Mouse (Mus musculus) c-Kit-positive CD71-positive TER-119-negative erythroid progenitor cells, embryonic 14.5 days (primary cell): ENCODE data around the gene Slc28a3.

Source experiments
- DNase-seq: peaks from one replicate; pipeline ENCODE4 v3.0.0-alpha.2; 2013; ENCODE audit warnings: low read depth

The Slc28a3 gene

DNA sequence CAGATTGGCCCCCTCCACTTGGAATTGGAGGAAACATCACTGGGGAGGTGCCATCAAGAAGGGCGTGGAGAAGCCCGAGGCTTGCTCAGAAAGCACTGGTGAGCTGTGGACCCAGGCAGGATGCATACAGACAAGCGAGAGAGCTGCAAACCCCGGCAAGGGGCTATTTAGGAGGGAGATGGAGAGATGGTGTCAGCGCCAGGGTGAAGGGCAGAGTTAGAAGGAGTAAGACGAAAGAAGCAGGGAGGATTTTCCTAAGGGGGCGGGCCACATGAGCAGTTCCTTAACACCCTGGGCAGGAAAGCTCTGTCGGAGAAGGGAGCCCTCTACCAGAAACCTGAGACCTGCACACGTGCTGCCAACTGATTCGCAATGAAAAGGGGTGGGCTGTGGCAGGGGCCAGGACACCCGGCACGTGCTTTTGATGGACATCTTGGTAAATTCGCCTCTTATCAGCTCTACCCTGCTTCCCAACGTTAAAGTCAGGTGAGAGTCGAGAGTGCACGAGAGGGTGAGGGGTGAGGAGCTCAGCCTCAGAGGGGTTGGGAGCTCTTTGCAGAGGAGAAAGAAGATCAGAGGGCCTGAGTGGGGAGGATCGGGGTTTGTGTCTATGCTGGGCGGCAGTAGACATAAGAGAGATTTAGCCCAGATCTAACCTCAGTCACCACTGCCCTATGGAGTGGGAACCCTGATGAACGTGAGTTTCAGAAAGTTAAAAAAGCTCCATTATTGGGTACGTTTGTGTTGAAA lies 87.5 kb downstream of the Slc28a3 start:
- no peak for DNase-seq

DNA sequence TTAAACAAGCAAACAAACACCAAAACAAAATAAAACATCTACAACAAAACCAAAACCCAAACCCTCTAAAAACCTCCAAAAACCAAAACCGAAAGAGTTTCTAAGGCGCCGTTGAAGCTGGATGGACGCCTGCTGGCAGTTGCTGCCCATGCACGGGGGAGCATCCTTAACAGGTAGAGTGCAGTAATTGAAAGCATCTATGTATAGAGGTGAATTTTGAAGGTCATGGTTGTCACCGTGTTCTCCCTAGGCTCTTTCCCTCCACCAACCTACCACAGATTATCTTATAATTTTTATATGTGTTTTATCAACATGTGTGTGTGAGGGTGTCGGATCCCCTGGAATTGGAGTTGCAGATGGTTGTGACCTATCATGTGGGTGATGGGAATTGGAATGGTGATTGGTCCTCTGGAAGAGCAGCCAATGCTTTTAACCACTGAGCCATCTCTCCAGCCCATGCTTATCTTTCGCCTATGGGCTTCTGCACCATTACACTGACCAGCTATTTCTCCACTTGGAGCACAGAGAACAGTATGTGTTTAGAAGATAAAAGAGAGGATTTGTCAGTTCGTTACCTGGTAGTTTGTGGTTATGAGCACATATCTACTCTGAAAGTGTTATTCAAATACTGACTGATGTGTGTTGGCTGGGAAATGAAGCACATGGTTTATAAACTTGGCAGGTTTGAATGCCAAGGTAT lies 89.2 kb downstream of the Slc28a3 start:
- DNase-seq, result no peak

DNA sequence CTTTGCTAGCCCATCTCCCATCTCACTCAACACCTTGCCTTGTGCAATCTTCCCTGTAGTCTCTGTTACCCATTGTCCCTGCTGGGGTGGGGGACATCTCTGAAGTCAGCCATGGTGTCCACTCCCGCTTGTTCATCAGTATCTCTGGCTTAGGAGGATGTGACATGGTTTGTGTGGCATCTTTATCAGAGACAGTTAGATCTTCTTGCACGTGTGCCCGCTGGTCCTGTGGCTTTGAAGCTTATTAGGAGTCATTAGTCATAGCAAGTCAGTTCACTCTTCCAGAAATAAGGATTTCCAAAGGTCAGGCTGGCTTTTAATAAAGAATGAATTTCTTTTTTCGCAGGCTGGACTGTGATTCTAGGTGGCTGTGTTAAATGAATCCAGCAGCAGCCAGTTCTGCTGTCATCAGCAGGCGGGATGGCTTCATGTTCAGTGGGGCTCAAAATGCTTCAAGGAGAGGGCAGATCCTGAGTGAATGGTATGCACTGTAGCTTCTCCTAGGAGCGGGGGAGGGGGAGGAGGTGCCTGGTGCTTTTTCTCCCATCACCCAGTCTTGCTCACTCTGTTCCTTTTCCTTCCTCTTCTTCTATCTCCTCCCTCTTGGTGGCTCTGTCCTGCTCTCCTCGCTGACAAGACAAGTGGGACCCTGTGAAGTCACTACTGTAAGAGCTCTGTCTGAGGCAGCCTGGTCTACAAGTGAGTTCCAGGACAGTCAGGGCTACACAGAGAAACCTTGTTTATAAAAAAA lies 89.9 kb downstream of the Slc28a3 start:
- DNase-seq, result no peak

DNA sequence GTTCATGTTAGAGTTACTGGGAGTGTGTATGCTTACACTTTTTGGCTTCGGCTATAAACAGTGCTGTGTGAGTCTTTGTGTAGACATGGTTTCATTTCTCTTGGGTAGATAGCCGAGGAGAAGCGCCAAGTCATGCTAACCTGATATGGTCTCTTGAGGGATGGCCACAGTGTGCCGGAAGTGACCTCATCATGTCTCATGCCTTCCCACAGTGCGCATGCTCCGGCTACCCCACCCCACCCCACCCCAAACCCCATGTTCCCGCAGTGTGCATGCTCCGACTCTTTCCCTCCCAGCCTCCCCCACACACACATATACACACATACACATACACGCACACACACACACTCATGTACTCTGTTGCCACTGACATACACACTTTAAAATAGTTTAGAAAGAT lies 90.6 kb downstream of the Slc28a3 start:
- DNase-seq, result no peak

DNA sequence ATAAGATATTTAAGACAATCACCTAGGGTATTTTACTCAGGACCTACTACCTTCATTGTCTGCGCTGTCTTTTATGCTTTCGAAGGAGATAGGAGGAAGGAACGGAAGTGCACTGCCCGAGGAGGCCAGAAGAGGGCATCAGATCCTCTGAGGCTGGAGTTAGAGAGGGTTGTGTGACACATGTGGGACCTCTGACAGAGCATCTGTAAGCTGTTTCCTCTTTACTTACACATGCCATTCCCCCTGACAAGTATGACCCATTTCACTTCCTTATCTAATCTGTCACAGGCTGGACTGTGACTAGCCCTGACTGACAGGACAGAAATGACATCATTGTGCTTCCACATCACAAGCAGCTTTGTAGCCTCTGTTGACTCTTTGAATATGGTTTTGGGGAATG lies 94.4 kb downstream of the Slc28a3 start:
- no peak for DNase-seq

DNA sequence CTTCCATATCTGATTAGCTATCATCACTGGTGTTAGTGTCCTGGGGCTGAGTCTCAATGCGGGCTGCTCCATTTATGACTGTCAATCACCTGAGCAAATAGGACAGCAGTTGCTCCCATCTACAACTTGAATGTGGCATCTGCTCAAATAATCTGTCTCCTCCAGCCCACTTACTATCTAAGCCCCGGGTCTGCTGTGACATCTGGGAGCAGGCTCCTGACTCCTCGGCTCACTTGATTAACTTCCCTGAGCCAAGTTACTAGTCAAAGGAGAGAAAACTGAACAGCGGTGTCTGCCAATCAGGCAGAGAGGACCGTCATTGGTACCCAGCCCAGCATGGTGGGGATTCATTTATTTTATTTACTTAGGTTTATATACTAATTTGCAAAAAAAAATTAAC lies 95.0 kb downstream of the Slc28a3 start:
- no peak for DNase-seq

DNA sequence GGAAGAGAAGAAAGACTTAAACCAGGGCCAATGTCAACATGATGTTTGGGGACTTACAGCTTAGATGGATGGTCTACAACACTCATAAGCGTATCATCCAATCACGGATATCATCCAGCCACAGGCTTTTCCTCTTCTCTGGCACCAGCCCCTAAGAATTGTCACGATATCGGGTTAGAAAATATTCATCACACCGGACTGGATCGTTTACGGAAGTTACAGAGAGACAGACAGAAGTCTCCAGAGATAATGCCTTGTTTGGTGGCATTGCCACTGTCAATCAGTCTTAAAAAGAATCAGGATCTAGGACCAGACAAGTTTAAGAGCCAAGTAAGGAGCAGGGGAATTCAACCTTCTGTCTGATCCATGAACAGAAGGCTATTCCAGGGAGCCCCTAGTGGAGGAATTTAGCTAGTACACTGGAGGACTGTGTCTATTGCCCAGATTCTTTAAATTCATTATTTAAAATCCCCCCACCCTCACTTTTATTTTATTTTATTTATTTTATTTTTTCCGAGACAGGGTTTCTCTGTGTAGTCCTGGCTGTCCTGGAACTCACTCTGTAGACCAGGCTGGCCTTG lies 96.4 kb downstream of the Slc28a3 start:
- no peak for DNase-seq

DNA sequence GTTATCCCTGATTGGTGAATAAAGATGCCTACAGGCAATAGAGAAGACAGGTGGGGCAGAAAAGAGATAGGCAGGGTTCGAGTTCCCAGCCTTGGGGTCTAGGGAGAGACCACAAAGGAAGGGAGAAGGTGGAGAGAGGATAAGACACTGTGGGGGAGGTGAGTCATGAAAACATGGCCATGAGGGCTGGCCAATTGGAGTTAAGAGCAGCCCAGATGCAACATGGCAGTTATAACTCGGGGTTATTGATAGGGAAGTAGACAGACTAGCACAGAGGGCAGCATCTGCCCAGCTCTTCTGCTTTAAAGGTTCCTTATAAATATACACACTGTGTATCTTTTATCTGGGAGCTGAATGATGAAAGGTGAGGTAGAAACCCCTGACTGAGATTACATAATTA lies 98.8 kb downstream of the Slc28a3 start:
- DNase-seq, result no peak

DNA sequence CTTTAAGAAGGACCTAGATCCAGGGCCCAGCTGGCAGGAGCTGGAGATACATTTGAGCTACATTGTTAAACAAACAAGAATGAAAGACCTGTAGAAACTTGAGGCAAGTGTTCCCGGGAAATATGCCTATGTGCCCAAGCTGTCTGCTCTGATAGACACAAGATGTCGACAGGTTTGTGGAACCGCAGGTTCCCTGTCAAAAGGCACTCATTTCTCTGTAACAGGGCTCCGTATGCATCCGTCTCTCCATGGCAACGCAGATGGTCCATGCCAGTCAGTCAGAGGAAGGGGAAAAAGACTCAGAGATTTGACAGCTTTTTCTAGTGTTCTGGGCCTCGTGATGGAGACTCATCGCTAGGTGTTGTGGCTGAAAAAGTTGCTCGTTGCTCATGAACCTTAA lies 99.4 kb downstream of the Slc28a3 start:
- DNase-seq, result no peak

DNA sequence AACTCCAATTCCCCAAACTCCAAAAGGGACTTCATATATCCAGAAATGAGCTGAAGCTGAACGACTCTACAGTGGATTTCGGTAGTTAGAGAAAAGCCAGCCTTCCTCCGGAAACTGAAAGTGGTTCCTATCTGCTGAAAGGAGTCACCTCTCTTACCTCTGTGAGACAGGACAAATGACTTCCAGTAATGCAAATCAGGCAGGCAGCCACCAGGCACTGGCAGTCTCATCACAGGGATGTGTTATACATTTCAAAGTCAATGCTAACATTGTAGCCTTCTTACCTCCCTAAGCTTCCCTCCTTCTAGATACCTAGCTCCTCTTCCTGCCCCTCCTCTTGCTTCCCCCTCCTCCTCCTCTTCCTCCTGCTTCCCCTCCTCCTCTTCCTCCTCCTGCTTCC lies 101.4 kb downstream of the Slc28a3 start:
- no peak for DNase-seq

DNA sequence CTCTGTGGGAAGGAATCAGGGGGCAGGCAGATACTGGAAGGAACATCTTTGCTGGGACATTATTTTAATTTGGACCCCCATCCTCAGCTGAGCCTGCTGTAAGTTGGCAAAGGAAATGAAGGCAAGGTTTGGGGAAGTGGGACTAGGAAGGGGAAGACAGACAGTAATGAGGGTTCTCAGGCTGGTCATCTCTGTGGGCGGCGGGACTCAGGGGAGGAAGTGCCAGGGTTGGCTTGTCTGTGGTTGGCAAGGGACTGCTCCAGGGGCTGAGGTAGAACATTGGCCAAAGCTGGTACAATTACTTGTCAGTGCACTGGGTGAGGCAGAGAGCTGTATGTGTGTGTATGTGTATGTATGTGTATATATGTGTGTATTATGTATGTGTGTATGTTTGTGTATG lies 107.1 kb downstream of the Slc28a3 start:
- DNase-seq, result no peak

DNA sequence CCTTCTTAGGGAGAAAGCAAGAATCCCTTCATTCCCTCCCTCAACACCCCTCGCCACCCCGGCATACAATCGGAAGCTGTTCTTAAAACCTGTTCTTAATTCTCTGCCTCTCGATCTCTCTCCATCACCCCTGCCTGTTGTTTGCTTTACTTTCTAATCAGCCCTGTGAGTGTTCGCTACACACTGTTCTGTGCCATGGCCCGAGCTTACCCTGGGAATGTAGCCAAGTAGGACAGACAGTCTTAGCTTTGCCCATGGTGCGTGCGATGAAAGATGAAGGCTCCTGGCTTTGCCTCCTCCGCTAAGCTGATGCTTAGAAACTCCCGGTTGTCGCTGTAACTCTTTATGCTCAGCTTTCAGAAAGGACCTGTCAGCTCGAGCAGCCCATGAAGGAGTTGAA lies 112.9 kb downstream of the Slc28a3 start:
- DNase-seq, result no peak
